Mouse (Mus musculus) yolk sac, embryonic 10.5 days (tissue): Measurements from ENCODE around the gene Tcf12.

Experiments
- DNase-seq: peaks from one replicate; pipeline ENCODE4 v3.0.0-alpha.2; 2017; ENCODE audit warnings: low spot score

Gene Tcf12

DNA sequence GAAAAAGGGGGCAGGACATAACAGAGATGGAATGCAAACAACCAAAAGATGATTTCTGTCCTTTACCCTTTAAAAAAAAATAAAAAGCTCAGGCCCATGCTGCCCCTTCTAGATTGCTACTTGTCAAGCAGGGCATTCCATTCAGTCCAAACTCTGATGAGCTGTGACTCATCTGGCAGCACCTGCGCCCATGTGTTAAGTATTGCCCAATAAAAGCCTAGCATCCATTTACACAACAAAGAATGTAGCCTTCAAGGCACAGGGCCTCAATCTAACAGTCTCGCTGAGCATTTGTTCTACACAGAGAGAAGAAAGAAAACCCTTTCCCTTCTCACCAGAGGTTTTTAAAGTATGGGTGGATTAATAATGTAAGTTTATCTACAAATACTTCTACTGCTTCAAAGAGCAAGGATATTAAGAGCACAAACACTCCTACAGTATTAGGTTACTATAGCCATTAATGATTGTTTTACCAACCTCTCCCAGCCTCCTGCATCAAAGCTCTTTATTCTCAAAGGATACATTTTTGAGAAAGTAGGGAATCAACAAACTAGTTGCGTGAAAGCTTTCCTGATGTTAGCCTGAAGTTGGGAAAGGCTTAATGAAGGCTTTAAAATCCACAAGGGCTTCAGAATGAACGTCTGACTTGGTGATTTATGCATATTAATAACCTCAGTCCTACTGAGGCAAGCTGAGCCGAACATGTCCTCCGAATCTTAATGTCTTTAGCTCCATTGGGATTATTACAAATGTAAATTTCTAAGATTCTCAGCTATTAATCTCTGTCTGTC is 195.6 kb downstream of the Tcf12 start:
- no peak for DNase-seq

DNA sequence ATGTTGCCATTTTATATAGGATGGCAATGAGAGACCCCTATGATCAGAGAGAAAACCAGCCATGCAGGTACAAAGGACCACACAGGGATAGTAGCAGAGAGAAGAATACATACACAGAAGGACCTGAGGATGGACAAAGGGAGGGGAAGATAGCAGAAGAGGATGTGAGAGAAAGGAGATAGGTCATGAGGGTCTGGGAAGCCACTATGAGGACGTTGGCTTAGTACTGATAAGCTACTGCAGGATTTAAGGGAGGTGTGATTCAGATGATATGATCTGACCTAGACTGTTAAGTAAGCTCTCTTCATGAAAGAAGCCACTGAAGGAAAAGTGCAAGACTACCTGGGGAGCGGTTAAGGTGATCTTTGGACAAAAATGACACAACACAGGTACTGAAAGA is 205.1 kb downstream of the Tcf12 start:
- no peak for DNase-seq

DNA sequence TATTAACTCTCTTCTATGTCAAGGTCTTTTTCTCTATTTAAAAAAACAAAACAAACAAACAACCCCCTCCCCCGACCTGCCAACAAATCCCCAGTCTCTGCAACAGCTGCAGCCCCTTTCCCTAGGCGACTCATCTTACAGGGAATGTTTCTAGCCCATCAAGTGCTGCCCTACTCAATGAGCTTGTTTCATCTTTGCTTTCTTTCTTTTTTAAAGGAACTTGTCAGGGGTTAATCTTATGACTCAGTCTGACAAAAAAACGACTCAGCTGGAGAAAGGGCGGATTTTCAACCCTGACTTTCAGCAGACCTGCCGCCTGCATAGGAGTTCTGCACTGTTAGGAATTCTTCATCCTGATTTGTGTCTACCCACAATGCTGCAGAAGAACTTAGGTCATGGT is 212.8 kb downstream of the Tcf12 start:
- DNase-seq, result no peak

DNA sequence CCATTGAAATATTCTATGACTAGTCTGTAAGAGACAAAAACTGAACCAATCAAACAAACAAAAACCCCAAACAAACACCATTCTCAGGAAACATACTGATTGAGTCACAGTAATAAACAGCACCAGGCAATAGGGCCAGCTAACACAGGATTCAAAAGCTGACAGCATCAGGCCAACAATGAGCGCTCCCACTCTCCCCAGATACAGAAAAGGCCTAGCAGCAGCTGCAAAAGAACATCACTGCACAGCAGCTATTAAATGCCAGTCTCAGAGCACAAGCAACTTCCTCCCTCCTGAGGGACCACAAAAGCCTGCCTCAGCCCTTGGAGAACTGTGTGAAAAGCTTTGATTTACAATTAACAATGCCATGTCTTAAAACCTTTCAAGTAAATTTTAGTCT is 214.3 kb downstream of the Tcf12 start:
- DNase-seq, result no peak

DNA sequence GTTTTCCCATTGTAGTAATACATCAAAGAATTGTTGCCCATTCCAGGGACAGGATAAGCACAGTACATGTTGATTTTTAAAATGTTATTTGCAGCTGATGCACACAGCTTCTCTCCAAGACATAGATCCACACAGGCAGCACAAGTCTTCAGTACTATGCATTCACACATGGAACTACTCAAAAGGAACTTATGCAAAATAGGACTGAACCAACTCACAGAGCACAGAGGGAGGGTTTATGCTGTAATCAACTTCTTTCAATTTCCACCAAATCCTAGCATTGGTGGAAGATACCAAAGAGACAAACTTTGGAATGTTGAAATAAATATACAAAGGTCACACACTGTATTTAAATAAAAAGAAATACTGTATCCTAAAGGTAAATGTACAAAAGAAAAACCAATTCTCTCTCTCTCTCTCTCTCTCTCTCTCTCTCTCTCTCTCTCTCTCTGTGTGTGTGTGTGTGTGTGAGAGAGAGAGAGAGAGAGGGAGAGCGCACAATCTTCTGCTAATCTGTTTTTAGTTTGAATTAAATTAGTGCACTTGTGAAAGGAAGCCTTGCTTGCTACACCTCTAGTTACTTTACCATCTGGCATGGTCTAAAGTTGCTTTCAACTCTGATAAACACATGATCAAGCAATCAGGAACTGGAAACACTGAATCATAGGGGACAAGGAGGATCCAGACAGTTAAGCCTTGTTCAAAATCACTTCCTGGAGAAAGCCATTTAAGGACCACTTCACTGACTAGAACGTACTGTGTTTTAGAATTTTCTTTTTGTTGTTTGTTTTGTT is 215.5 kb downstream of the Tcf12 start:
- DNase-seq, result no peak

GRCm38 (mm10) chr9:71895291-71895690 is 216.4 kb downstream of the Tcf12 start:
- no peak for DNase-seq

DNA sequence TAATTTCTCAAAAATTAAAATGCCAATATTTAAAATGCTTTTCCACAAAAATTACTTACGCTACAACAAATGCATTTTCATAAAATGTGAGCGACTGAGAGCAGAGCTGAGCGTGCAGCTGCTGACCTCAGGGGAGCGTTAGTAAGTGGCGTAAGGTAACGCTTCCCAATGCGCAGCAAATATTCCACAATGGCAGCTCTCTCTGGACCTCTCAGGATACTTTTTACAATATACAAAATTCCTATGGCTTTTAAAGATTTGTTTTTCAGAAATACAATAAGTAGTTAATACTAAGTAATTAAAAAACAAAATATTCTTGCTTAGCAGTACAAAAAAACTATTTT is 216.8 kb downstream of the Tcf12 start:
- no peak for DNase-seq

GRCm38 (mm10) chr9:71894246-71894942 is 217.3 kb downstream of the Tcf12 start:
- DNase-seq, result no peak

DNA sequence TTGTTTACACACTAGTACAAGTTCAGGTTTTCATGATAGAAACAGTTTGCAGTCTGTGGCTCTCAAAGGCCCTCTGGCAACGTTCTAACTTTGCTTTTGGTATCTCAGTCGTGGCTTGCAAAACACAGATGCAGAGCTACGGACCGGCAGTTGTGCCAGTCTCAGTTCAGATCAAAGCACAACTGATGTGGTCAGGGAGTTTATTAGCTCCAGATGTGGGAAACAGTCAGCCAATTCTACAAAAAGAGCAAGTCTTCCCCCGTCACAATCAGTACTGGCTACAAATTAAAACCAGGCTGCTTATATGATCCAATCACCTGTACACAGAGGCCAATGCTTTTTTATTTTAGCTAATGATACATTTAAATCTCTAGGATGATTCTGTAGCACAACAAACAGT is 223.2 kb downstream of the Tcf12 start:
- peak; percentile 23 for DNase-seq

DNA sequence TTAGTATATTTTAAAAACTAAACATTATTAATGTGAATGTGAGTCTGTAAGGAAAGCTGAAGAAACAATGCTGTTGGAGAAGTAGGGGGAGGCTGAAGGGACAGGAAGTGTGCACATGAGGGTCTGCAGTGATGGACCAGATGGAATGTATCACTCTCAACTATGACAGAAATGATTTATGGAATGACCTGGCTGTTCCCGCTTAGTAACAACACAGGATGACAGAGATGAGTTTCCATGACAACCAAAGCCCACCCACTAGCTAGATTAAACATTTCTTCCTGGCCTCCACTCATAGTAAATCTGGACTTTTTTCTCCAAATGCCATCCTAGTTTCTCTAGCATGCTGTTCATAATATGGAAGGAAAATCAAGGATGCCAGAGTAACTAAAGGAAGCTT is 231.0 kb downstream of the Tcf12 start:
- peak; percentile 12 for DNase-seq

- no peak for DNase-seq
These were observed 231.7 kb downstream of the Tcf12 start for GRCm38 (mm10) chr9:71879972-71880371.

DNA sequence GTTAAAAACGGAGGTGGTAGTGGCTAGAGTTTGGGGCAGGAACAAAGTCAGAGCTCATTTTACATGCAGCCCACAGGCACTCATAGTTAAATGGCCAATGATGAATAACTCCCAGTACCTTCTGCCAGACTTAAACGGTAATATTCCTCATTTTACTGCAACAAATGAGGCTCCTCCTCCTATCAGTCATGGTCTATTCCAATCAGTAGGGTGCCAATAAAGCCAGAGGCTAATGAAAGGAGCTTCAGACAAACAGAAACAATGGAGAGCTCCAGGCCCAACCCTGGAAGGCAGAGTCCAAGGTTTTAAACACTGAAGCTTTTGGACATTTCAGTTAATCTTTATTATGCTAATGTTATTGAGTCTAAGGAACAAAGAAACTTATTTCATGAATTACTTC is 232.3 kb downstream of the Tcf12 start:
- DNase-seq, result no peak

DNA sequence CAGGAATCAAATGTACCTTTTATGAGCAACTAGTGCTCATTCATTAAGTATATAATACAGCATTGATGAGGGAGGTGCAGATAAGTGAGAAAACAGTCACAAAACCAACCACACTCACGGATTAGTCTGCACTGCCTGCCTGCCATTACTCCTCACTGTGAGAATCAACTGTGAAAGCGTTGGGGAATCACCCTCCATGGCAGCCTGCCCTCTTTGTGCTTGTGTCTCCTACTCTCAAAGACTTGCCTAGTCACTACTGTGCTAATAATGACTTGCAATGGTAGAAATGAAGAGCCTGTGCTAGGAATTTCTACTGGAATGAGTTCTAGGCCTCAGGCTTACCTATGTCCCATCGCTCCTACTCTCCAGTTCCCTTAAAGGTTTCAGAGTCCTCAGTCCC is 233.8 kb downstream of the Tcf12 start:
- no peak for DNase-seq

DNA sequence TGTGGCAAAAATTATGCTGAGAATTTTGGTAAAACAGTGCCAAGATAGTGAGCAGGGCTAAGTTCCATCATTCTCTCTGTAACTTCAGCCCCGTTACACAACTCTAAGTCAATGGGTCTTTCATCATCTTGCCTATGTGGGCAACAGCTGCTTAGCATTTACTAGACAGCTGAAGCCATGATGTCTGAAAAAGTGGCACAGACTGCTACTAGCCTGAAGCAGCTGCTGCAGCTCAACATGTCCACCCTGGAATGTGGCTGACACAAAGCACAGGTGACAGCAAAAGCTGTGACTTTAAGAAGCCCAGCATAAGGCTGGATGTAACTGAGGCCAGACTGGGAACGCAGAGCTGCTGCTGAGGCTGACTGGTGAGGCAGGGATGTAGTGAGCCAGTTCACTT is 236.9 kb downstream of the Tcf12 start:
- no peak for DNase-seq

DNA sequence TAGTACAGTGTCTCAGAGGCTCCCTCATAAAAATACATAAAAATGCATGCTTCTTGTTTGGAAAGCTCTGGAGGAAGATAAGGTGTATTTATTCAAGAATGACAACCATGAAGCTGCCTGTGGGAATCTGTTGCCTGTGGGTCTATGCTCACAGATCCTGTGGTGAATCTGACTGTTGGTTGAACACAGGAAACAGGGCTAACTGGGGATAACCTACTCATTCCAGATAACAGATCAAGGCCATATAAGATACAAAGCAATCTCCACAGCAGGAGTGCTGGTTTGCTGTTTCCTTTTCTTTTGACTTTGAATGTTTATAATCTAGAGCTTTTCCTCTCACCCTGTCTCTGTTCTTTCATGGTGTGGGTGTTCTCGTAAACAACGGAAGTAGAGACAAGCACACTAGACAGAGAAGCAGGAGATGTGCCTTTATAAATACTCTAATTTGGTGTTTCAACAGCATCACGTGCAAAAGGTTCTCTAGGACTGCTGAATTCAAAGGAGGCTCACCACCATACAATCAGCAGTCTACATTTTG is 237.6 kb downstream of the Tcf12 start:
- no peak for DNase-seq

DNA sequence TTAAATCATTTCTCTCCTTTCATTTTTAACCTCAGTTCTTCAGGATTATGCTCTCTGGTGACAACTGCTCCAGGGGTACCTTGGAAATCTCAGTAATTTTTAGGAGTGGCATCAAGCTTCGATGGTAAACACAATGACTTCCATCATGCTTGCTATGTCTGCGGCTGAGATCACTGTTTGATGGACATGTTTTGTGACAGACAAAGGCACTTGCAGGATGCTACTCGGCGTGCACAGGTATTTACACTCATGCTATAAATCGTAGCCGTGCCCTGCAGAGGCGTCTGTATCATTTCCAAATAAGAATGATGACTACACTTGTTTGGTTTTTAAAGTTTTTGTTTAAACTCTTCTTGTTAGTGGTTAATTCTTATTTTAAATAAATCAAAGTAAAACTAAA is 248.3 kb downstream of the Tcf12 start:
- no peak for DNase-seq

DNA sequence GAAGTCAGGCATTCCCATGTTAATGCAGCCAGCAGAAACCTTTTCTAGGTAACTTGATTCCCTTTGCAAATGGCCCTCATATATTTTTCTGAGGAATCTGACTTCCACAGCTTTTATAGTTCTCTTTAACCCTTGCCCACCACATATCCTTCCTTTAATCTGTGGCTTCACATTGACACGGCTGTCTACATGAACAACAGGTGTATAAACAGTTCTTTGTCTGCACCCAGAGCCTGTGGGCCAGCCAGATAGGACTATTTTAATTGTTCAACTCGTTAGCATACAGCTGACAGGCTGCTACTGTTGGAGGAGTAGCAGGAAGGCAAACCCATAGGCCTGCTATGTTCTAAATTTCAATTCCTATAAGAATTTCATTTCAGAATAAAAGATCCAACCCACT is 250.0 kb downstream of the Tcf12 start:
- no peak for DNase-seq

- DNase-seq, result no peak
These were observed 253.7 kb downstream of the Tcf12 start for GRCm38 (mm10) chr9:71857926-71858325.

DNA sequence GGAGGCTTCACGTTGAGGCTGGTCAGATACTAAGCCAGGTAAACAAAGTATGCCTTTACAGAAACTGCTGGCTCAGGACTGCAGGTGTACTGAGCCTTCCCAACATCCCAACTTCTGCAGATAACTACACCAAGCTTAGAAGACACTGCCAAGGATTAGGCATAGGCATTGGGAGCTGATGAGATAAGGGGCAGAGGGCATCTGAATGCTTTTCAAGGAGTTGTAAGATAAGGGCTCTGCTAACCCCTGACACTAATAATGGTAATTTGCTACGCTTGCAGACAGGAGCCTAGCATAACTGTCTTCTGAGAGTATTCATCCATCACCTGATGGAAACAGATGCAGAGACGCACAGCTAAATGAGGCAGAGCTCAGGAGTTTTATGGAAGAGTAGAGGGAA is 257.8 kb downstream of the Tcf12 start:
- no peak for DNase-seq

DNA sequence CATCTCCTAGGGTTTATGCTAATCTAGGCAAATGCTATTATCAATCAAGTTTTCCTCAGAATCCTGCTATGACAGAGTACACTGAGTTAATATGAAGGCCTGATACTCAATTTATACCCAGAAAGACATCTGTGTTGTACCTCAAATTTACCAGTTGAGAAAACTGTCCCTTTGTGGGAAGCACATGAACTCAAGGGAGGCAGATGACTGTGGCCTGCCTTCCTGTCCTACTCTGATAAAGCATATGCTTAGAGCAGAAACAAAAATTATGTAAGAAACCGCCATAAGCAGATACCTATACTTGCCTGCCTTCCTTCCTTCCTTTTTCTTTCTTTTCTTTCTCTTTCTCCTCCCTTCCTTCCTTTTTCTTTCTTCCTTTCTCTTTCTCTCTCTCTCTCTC is 261.4 kb downstream of the Tcf12 start:
- no peak for DNase-seq

- no peak for DNase-seq
These were observed 263.3 kb downstream of the Tcf12 start for GRCm38 (mm10) chr9:71848392-71848791.

DNA sequence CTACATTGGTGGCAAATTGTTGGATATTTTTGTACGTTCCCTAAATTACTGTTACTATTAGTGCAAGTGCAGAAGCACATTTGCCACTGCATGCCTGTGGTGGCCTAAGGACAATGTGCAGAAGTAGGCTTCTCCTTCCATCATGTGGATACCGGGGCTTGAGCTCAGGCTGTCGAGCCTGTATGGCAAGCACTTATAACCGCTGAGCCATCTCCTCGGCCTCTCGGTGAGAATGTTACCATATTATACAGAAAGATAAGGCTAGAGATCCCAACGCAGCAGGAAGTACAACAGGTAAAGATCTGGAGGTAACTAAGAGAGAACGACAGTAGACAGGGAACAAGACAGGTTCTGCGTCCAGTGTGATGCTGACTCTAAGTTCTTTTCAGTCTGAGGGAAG is 263.8 kb downstream of the Tcf12 start:
- no peak for DNase-seq

DNA sequence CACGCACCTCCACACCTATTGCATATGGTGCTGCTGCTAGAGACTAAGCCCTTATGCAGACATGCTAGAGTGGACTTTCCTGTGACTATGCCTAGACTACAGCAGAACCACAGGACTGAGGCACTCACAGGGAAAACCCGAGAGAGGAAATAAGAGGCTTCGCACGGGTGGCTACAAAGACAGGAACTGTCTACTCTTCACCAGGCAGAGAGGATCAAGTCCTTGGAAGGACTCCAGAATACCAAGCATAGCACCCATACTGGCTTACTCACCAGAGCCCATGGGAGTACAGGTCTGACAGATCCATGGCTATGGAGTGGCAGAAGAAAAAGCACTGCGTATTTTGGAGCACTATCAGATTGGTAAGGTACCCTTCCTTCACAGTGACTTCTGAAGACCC is 269.8 kb downstream of the Tcf12 start:
- DNase-seq, result no peak
